Mouse (Mus musculus): ENCODE measurements at regions not wholly inside any gene's neighbourhood (a gene's known extent, or its start where the extent isn't known, plus 50 kb on each side); places are given as distances from the start of the nearest gene placed in this dataset.

DNA sequence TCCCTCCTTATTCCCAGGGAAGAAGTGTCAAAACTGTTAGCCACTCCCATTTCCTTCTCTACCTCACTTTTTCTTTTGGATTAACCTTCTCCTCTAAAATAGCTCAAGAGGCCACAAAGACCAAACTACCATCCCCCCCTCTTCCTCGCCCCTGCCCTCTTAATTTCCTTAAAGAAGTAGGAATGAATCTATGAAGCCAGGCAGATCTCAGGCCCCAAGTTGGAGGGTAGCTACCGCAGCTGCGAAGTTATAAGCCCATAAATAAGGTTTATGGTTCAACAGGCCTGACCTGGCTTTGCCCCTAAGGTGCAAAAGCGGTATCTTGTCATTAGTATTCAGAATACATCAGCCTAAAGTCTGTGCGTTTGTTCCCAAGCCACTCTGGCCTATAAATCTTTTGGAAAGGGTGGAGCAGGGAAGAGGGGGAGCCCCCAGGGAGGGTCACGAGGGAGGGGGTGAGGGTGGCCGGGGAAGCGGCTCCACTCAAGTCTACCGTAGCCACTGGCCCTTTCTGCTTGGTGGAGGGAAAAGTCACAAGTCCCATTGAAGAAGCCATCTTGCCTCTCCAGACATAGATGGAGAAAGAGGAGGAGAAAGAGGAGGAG is 103.4 kb downstream of the Sox9 start:
- no peak for DNase-seq (ENCODE audit: low spot score in 2 of 2)

DNA sequence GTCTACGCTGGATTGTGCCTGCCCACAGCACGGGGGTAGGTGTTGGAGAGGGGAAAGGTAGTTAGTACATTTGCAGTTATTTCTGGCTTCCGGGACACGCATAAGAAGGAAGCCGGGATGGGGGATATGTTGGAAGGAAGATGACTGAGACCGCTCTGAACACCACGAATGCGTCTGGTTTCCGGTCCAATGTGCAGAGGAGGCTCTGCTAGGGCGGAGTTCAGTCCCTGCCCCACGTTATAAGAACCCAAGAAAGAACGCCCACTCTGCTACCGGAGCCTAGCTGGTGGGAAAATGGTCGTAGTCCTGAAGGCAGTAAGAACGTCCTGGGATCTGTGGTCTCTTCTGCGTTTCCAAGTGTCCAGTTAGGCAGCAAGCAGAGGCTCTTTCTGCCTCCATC is 104.1 kb downstream of the Sox9 start:
- DNase-seq (ENCODE audit: low spot score in 2 of 2), result no peak

DNA sequence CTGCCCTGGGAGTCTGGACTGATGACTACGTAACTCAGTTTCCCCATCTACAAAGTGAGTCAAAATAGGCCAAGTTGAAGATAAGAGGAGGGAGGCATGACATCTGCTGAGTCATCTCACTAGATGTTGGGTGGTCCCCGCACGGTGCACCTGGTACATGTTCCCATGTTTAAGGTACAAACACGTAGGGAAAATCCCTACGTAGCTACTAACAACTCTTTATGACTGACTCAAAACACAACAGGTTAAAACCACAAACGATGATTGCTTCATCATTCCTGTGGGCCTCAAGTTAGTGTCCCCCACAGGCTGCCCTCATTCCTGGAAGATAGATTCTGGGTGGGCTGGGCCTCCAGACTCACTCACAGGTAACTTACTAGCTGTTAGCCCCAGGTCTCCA is 107.7 kb downstream of the Sox9 start:
- DNase-seq (ENCODE audit: low spot score in 2 of 2), result no peak

DNA sequence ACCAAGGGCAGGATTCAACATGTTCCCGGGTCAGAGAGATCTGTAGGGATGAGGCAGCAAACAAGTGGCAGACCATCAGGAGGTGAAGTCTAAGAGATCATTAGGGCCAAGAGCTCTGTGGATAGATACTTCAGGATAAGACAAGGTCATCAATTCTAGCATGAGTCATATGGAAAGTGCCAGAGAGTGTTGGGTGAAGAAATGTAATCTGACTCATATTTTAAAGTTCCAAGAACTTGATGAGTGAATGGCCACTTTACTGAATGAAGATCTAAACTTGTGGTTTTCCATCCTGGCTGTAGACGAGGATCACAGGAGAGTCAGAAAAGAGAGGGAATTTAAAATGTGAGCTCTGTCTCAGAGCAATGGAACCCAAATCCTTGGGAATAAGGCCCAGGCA is 115.6 kb downstream of the Sox9 start:
- DNase-seq (ENCODE audit: low spot score in 2 of 2), result no peak

DNA sequence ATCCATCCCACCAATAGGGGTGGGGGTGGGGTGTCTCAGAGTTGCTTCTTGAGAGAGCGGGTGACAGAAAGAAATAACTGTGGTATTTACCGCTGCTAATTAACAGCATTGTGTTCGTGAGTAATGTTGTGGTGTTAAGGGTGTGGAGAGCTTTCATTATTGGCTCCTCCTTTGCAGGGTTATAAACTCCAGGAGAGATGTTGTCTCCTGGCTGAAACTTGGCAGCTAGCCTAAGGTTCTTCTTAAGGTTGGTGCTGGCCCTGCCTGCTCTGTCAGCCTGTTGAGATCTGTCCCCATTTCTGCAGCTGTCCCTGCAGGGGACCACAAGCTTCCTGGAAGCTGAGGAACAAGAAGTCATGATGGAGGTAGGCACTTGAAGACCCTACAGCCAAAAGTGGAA is 120.6 kb downstream of the Sox9 start:
- DNase-seq (ENCODE audit: low spot score in 2 of 2), result no peak

DNA sequence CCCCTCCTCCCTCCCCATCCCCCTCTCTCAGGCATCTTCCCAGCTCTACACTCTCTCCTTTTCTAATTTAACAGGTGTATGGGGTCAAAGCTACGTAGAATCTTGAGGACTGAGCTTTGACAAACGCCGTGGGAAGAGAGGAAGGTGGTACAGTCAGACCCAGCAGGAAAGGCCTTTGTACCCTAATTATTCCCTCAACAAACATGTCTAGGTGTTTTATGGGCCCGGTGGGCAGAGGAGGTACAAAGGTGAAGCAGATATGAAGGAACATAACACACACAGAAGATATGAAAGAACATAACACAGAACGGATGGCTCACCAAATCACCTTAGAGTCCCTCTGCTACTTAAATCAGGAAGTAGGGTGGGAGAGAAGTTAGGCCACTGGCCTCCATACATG is 128.3 kb downstream of the Sox9 start:
- no peak for DNase-seq (ENCODE audit: low spot score in 2 of 2)

DNA sequence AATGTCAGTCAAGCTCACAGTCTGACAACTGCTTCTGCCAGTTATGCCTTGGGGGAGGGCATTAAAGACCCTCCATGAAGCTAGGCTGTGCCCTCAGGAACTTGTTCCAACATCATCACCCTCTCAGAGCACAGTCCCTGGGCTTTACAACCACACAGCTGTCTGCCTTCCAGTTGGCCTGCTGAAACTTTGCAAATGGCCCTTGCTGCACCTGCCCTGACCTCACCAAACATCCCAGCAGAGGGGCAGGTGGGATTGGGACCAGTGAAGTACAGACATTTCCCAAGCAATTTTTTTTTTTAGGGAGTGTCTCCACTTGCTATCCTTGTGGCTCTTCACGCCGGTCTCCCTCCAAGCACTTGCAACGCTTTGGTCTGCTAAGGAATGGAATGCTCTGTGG is 130.9 kb downstream of the Sox9 start:
- DNase-seq (ENCODE audit: low spot score in 2 of 2), result no peak

DNA sequence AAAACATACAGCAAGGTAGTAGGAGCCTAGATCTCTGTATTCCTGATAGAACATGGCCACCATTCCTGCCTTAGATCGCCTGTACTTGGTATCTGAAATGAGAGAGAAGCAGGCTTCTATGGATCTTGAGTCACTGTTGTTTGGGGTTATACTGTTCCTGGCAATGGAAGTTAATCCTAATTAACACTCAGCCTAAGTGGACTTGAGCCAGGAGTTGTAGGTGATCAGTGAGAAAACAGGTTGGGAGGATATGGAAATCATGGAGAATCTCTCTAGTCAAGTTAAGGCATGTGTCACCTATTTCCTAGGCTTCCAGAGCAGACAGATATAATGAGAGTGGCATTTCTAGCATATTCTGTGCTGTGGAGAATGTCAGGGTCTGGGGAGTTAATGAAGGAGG is 134.9 kb downstream of the Sox9 start:
- no peak for DNase-seq (ENCODE audit: low spot score in 2 of 2)

DNA sequence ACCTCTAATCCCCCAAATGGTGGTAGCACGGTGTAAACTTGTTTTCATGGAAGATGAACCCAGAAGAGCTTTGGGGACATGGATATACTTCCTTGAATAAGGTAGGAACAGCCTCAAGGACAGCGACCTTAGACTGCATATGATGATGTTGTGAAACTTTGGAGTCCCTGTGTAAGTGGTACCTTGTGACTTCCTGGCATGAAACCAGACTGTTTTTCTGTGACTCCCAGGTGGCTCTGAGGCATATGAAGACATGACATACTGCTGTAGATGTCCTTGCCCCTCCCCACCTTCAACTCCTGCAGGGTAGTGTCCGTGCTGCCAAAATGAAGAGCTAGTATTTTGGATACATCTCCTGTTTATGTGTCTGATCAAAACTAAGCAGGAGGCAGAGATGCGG is 138.1 kb downstream of the Sox9 start:
- no peak for DNase-seq (ENCODE audit: low spot score in 2 of 2)

DNA sequence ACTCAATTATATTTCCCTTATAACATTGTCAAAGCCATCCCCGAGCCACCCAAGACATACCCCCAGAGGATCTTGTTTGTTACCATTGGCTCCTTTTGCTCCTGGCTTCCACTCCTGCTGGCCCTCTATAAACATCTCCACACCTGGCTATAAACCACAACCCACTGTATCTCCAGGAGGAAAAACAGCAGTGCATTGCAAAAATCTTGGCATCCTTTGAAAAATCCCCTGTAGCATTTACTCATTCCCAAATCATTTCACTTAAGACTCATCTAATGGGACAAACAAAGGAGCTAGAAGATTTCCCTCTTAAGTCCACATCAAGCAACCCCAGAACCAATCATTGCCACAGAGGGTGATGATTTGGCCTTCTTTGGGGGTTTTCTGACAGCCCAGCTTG is 142.6 kb downstream of the Sox9 start:
- DNase-seq (ENCODE audit: low spot score in 2 of 2), result no peak

DNA sequence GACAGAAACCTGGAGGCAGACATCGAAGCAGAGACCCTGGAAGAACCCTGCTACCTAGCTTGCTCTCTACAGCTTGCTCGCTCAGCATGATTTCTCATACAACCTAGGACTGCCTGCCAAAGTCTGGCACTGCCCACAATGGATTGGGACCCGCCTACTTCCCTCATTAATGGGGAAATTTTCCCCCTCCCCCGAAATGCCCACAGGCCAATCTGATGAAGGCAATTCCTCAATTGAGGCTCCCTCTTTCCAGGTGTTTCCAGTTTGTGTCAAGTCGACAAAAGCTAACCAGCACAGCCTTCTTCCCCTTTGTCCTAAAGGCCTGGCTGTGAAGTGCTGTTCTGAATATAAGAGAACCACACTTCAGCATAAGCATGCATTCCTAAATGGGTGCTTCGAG is 143.1 kb downstream of the Sox9 start:
- DNase-seq (ENCODE audit: low spot score in 2 of 2), result no peak

DNA sequence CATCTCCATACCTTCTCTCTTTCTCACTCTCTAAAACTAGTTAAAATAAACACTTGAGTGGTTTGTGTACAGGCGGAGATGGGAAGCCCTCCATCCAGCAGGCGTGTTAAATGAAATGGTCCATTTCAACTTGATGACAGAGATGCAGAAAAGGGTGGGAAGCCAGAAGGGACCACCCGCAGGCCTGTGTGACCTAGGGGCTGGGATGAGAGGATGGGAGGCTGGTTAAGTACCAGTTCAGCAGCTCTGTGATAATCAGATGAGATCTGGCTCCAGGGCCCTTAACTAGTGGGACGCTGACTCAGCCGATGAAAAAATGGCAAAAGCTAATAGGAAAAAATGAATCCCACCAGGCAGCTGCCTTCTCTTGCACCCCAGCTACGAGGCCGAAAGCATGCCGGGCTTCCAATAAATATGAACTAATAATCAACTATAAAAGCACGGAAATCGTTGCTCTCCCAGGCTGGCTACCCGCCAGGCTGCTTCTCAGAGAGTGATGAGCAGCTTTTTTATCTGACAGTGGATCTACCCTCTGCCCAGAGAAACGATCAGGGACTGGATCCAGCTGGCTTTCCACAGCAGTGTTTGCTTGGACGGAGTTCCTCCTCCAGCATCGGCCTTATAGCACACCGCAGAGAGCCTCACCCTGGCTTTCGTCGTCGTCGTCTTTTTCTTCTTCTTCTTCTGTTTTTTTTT is 144.5 kb downstream of the Sox9 start:
- DNase-seq (ENCODE audit: low spot score in 2 of 2), result peak; percentile 29 to 57

DNA sequence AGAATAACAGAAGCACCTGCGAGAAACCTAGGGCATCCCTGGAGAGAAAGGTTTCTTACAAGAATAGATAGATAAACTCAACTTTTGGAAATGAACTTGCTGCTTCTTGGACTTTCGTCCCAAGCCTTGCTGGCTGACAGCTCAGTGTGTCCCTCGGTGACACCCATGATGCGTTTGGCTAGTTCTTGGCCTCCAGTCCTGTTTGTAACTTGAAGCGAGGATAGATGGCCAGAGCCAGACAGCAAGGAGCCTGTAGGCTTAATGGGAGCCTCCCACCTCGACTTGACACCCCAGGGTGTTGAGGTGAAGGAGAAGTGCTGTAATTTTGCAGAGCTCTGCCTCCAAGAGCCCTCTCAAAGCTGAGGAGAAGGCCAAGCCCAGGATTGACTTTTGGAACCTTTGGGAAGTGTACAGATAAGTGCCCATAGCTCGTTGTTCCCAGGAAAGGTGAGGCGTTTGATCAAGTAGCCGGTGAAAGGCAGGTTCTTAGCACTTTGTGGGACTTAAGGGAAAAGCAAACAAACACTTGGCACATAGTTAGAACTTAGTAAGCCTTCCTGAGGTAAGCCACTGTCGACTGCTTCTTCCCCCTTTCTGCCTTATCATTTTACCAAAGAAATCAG is 148.3 kb downstream of the Sox9 start:
- DNase-seq (ENCODE audit: low spot score in 2 of 2), result no peak

DNA sequence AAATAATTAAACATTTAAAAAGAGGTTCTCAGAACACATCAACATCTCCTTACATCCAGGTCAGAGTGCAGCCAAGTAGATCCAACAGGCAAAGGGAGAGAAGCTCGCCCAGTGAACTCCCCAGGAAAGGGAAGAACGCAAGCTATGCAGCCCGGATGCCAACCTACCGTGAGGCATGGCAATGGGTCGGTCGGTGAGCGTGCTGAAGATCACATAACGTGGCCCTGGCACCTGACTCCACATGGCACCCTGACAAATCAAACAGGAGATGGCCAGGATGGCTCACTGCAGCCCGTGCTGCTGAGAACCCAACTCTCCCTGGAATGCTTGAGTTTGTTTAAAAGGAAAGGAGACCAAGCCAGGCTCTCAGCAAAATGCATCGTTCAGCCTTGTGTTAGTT is 156.0 kb downstream of the Sox9 start:
- peak in 1 of 2 experiments; percentile 23 for DNase-seq (ENCODE audit: low spot score in 2 of 2)

DNA sequence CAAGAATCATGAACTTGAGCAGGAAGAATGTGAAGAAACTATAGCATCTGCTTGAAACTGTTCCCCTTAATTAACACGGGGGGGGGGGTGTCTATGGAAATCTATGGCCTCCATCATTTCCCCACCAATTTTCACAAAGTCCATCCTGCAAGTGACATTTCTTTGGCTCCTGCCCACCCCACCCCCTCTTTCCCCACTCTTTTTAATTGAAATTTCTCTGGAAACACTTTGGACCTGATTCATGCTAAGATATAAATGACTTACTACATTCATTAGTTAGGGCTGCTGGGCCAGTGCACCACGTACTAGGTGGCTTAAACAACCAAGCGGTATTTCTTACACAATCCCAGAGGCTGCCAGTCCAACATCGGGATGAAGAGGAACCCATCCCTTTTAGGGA is 169.4 kb downstream of the Sox9 start:
- DNase-seq (ENCODE audit: low spot score in 2 of 2), result no peak

DNA sequence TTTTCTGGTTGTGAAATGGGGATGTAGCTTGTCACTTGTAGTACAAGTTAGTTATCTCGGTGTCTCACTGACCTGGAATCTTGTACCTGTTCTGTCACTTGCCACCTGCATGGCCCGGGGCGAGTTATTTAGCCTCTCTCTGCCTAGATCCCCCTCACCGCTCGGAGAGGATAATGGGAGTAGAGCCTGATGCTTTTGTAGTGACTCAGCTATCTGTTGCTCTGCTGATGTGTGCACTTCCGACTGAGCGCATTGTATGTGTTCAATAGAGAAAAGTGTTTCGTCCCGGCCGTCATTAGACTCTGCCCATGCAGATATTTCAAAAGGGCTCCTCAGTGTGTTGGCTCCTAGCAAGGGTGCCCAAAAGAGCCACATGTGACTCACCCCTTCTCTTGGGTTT is 170.3 kb downstream of the Sox9 start:
- DNase-seq (ENCODE audit: low spot score in 2 of 2), result no peak

DNA sequence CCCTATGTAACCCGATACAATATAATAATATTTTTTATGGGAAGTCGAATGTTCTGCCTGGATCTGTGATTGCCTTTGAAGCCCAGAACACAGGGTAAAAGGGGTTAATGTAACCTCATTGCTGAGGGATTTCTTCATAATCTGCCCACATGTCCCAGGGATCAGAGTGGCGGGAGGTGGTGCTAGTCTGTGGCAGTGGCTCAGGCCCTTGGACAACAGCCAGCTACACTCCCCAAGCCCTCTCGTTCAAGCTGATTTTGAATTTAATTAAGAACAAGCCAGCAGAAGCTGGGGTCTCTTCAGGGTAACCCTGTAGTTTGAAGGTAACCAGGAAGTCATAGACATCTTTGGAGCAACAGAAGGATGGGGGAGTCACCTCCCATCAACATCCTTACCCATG is 171.5 kb downstream of the Sox9 start:
- no peak for DNase-seq (ENCODE audit: low spot score in 2 of 2)

DNA sequence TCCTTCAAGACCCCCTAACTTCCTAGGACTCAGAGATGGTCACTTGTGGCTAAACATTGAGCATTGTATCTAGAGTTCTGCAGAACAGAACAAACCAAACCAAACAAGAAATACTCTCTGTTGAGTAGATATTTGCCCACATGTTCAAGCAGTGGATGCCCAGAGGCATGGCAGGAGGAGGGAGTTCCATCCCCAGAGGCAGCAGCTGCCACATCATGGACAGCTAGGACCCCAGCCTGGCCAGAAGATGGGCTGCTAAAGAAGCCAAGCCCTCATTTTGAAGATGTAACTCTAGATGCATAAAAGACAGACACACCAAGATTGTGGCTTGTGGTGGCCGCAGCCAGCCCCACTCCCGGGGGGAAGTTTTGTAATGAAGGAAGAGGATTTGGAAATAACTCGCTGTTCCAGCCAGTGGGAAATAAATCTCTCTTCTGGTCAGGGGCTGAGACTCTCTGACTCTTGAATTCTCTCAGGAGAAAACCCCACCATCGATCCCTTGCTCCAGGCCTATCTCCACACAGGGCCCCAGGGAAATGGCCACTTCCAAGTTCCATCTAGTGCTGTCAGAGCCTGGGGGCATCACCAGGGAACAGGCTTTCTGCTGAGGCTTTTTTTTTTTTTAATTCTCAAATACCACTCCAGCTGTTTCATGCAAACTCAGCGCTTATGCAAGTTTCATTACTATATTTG is 174.9 kb downstream of the Sox9 start:
- DNase-seq (ENCODE audit: low spot score in 2 of 2), result no peak

DNA sequence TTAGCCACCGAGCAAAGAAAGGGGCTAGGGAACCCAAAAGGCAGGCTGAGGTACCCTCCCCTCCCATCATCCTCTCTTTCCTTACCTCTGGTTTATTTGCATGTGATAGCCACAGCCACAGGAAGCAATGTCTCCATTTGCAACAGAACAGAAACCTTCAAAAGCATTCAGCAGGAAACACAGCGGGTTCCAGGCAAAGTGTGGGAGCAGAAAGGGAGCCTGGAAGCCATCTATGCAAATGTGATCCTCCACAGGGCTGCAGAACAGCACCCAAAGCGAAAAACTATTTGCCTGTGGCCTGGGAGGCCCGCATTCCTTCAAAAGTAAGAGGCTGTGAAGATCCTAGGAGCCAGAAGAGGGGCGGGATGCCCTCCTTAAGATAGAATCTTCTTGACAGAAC is 177.6 kb downstream of the Sox9 start:
- DNase-seq (ENCODE audit: low spot score in 2 of 2), result no peak

DNA sequence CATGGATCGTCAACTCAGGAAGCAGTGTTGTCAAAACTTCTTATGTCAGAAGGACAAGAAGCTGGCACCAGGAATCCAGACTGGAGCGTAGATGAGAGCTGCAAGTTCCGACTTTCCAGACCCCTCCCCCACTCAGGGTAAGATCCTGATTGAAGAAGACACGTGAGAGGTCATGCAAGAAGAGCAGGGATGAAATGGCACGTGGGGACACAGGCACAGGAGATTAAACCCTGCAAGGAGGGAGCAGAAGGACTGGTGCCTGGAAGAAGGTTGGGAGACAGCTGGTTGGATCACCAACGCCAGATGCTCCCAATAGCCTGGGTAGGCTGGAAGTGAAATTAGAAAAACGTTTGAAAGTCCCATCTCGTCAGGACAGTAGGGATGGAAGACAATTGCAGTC is 191.3 kb downstream of the Sox9 start:
- DNase-seq (ENCODE audit: low spot score in 2 of 2), result no peak

DNA sequence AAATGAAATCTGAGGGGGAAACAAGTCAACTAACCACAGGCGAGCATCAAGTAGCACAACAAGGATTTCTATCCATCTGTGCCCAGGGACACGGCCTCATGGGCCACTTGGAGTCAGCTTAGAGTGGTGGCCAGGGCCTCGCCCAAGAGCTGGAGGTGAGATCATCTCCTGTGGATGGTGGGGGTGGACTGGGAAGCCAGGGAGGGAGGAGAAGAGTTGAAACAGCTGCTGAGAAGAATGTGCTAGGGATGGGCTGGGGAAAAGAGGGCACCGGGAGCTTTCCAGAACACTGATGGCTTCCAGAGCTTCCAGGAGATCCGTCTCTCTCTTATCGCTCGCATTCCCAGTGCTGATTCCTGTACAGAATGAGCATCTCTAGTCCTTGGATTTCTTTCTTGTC is 192.9 kb downstream of the Sox9 start:
- DNase-seq (ENCODE audit: low spot score in 2 of 2), result no peak
